Mouse (Mus musculus) cortical plate, adult 2 months (tissue): ENCODE data around the gene Tnfaip6.

ENCODE experiments used
- CTCF ChIP-seq: fragments of 200-500 bp; IDR thresholded peaks from 2 replicates; pipeline ENCODE4 v1.5.1; 2011; ENCODE audit warnings: mild to moderate bottlenecking, control low read depth, low read length; ENCODE audit not compliant: insufficient read depth; ENCODE audit errors: extremely low read depth
- POLR2A ChIP-seq: fragments of 200-500 bp; IDR thresholded peaks from 2 replicates; pipeline ENCODE4 v1.6.1; 2011; ENCODE audit warnings: mild to moderate bottlenecking, low read length, control low read depth; ENCODE audit not compliant: insufficient read depth; ENCODE audit errors: extremely low read depth

- TF ChIP-seq CTCF, result no peak
- TF ChIP-seq POLR2A, result no peak
These were observed 46.4 kb upstream of the Tnfaip6 start for GRCm38 (mm10) chr2:51991447-51991846.
